Mouse (Mus musculus): ENCODE measurements around the gene Ankzf1. TPM values are rescaled to one million over a fixed set of nuclear protein-coding genes. Genes with fewer than 3 reads are reported as not detected.

Ankzf1 gene
- 22.1 and 23.0 TPM in 2 replicates for polyA plus RNA-seq (2014; fragmentation: Nextera tagmentation; extraction: Ambion mirVana)

DNA sequence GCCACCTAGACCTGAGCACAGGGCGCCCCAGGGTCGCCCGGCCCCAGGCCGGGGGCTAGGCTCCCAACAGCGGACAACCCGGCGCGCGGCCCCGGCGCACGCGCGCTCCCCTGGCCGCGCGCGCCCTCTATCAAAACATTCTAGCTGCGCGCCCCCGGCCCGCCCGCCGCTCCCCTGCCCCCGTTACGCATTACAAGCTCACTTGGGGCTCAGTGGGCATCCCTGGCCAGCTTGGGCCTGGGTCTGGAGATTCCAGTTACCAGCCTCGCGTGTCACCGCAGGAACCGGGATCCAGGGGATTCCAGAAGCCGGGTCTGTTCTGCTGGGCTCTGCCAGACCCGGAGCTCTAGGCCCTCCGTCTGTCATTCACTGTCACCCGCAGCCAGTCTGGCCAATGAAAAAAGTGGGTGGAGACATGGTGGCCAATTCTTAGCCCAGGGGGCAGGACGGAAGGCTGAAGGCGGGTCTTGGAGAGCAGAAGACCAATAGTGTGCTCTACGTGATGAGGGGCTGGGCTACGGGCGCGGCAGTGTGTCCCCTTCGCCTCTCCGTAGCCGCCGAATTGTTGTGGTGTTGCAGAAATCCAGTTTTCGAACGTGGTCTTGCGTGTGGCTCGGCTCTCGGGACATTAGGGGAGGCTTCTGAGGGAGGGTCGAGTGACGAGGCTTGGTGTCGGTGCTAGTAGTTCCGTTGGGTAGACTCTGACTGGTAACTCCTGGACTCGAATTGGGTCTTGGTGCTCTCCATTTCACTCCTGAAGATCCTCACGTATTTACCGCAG is at the start of gene Ankzf1, which contains the start of gene Atg9a:
Ankzf1 (plus strand) TSS at position 530 of the 781 bp plus-strand sequence.
Atg9a (minus strand) TSS at position 575 of the 781 bp plus-strand sequence.
- peak within 1 kb of the TSS; percentile 70 for H3K4me2 ChIP-seq (replicated peaks; ENCODE audit: low read depth, low read length)
- no peaks in the 10 kb centered on the region for H3K9me3 ChIP-seq (ENCODE audit: control insufficient read depth, low read depth, low read length)
- H3K36me3 ChIP-seq (ENCODE audit: control insufficient read depth, insufficient read depth, low read length), result peaks cover 19% of the 10 kb centered on the region; the same call in 1 of the 2 replicates
- H3K4me1 ChIP-seq (ENCODE audit: control insufficient read depth, insufficient read depth, low read length), result peaks cover 13% of the 10 kb centered on the region
- ATAC-seq (ENCODE audit: insufficient number of reproducible peaks, insufficient read depth, low FRiP score, low read depth), result peak; percentile 99
- H3K9ac ChIP-seq (replicated peaks; ENCODE audit: low read depth, low read length), result peak within 1 kb of the TSS; percentile 64
- no peaks in the 10 kb centered on the region for H3K27me3 ChIP-seq (ENCODE audit: control insufficient read depth, insufficient read depth, low read length)
- peak within 1 kb of the TSS; percentile 89 for H3K27ac ChIP-seq (ENCODE audit: low read length)
- WGBS, result under 1% methylated on average over 56 of the region's 56 CpGs
- H3K4me3 ChIP-seq (ENCODE audit: low read depth, low read length), result peak within 1 kb of the TSS; percentile 61

DNA sequence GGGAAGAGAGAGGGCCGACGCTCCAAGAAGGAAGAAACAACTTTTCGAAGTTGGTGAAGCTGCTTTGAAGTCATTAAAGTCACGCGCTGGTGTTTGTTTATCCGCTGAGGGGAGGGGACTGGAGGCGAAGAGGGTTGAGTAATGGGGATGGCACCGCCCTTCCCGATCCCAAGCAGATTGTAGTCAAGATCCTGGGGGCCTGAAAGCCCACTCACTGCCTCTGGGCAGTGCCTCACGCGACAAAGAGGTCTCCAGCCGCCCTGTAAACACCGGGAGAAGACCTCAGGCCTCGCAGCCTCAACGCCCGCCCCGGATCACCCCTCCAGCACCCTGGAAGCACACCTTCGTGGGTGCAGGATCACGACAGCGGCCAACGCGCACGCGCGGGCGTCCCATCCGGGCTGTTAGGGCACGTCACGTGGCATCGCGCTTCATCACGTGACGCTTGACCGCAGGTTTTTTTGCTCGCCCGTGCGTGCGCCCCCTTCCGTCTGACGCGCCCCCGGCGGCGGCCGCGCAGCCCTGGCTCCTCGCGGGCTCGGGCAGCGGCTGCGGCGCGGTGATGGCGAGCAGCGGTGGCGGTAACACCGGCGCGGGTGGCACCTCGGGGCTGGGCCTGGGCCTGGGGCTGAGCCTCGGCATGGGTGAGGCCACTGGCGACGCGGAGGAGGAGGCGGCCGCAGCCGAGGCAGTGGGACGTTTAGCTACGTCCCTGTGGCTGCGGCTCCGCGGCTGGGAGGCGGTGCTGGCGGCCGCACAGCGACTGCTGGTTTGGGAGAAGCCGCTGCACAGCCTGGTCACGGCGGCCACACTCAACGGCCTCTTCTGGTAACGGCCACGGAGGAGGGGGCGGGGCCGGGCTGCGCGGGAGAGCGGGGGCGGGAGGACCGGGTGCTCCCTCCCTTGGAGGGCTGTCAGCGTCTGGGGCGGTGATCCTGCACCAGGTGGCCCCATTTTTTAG is 49.4 kb upstream of the Ankzf1 start, which contains the start of the genes Cnppd1 and Retreg2:
Cnppd1 (minus strand) TSS at position 411 of the 961 bp plus-strand sequence.
Retreg2 (plus strand) TSS at position 478 of the 961 bp plus-strand sequence.
- Histone ChIP-seq H3K4me3 (ENCODE audit: low read depth, low read length) (peak within 1 kb of the TSS; percentile 61), H3K9ac (replicated peaks; ENCODE audit: low read depth, low read length) (peak within 1 kb of the TSS; percentile 67), H3K36me3 (ENCODE audit: control insufficient read depth, insufficient read depth, low read length) (peaks cover 50% of the 10 kb centered on the region), H3K9me3 (ENCODE audit: control insufficient read depth, low read depth, low read length) (no peaks in the 10 kb centered on the region), H3K27me3 (ENCODE audit: control insufficient read depth, insufficient read depth, low read length) (no peaks in the 10 kb centered on the region), H3K4me2 (replicated peaks; ENCODE audit: low read depth, low read length) (peak within 1 kb of the TSS; percentile 80), H3K27ac (ENCODE audit: low read length) (peak within 1 kb of the TSS; percentile 94), H3K4me1 (ENCODE audit: control insufficient read depth, insufficient read depth, low read length) (peaks cover 16% of the 10 kb centered on the region; the same call in 1 of the 2 replicates)
- under 1% methylated on average over 90 of the region's 91 CpGs for WGBS
- peak; percentile 86 for ATAC-seq (ENCODE audit: insufficient number of reproducible peaks, insufficient read depth, low FRiP score, low read depth)

DNA sequence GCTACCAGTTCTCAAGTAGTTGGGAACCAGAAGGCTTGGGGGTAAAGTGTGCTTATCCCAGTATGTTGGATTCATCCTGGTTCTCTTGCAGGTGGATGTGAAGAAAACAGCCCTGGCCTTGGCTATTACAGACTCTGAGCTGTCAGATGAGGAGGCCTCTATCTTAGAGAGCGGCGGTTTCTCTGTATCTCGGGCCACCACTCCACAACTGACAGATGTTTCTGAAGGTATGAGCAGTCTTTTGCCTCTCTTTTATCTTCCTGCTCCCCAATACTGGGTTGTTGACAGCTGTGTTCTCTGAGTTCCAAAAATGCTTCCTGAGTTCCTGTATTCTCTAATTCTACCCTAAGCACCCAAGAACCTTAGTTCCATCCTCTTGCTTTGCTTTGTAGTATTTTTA is 46.4 kb upstream of the Ankzf1 start:
- Histone ChIP-seq H3K9ac (replicated peaks; ENCODE audit: low read depth, low read length) (no peak overlapping the region), H3K9me3 (ENCODE audit: control insufficient read depth, low read depth, low read length) (no peaks in the 10 kb centered on the region), H3K27ac (ENCODE audit: low read length) (no peak overlapping the region), H3K4me3 (ENCODE audit: low read depth, low read length) (no peak overlapping the region), H3K27me3 (ENCODE audit: control insufficient read depth, insufficient read depth, low read length) (no peaks in the 10 kb centered on the region), H3K36me3 (ENCODE audit: control insufficient read depth, insufficient read depth, low read length) (peaks cover 37% of the 10 kb centered on the region), H3K4me2 (replicated peaks; ENCODE audit: low read depth, low read length) (no peak overlapping the region), H3K4me1 (ENCODE audit: control insufficient read depth, insufficient read depth, low read length) (peaks cover 14% of the 10 kb centered on the region; the same call in 1 of the 2 replicates)
- no peak for ATAC-seq (ENCODE audit: insufficient number of reproducible peaks, insufficient read depth, low FRiP score, low read depth)
- 94% methylated on average over 3 of the region's 3 CpGs for WGBS

DNA sequence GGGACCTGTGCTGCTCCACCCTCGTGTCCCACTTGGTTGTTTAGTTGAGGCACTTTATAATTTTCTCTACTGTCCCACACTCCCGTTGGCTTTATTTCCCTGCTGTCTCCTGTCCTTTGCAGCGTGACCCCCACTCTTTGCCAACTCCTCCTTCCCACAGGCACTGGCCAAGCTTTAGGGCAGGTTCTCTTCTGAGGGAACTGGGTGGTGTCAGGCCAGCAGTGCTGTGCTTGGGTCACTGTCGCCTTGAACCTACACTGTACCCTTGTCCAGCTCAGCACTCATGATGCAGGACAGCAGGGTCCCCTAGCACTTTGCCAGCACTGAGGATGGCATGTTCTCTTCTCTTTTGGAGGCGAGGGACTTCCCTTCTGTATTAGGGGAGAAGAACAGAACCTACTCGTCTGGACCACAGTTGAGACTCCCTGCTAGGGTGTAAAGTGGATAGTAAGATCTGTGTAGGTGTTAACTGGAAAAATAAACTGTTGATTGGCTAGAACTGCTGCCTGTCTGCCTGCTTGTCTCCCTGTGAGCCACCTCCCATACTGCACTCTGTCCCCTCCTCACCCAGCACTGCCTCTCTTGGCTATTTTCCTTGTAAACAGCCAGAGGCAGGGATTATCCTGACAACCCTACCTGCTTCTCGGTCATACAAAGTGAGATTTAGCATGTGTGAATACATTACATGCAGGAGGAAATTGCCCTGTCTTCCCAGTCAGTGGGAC is 44.4 kb upstream of the Ankzf1 start:
- ATAC-seq (ENCODE audit: insufficient number of reproducible peaks, insufficient read depth, low FRiP score, low read depth), result no peak
- Histone ChIP-seq H3K4me1 (ENCODE audit: control insufficient read depth, insufficient read depth, low read length) (peaks cover 10% of the 10 kb centered on the region; the same call in 1 of the 2 replicates), H3K9ac (replicated peaks; ENCODE audit: low read depth, low read length) (no peak overlapping the region), H3K27ac (ENCODE audit: low read length) (no peak overlapping the region), H3K9me3 (ENCODE audit: control insufficient read depth, low read depth, low read length) (no peaks in the 10 kb centered on the region), H3K27me3 (ENCODE audit: control insufficient read depth, insufficient read depth, low read length) (no peaks in the 10 kb centered on the region), H3K4me3 (ENCODE audit: low read depth, low read length) (no peak overlapping the region), H3K36me3 (ENCODE audit: control insufficient read depth, insufficient read depth, low read length) (peaks cover 37% of the 10 kb centered on the region), H3K4me2 (replicated peaks; ENCODE audit: low read depth, low read length) (no peak overlapping the region)
- WGBS, result 80% methylated on average over 7 of the region's 7 CpGs

DNA sequence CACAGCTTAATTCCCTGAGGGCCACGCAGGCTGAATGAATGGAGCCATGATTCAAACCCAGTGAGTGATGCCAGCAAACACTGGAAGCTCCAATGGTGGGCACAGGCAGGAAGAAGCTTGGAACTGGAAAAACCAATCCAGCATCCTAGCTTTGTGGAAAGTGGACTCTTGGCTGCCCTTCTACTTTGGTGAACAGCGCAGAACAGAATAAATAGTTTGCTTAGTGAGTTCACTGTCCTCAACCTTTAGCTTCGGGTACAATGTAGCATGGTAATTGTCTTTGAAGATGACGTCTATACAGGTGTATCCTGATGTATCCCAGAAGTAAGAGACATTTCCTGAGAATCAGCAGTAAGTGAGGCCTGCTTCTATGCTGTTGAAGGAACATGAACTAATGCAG is 43.2 kb upstream of the Ankzf1 start:
- H3K9me3 ChIP-seq (ENCODE audit: control insufficient read depth, low read depth, low read length), result no peaks in the 10 kb centered on the region
- no peak overlapping the region for H3K4me2 ChIP-seq (replicated peaks; ENCODE audit: low read depth, low read length)
- H3K4me3 ChIP-seq (ENCODE audit: low read depth, low read length), result no peak overlapping the region
- peaks cover 5% of the 10 kb centered on the region; the same call in 1 of the 2 replicates for H3K4me1 ChIP-seq (ENCODE audit: control insufficient read depth, insufficient read depth, low read length)
- no peak overlapping the region for H3K27ac ChIP-seq (ENCODE audit: low read length)
- no peak for ATAC-seq (ENCODE audit: insufficient number of reproducible peaks, insufficient read depth, low FRiP score, low read depth)
- no peaks in the 10 kb centered on the region for H3K27me3 ChIP-seq (ENCODE audit: control insufficient read depth, insufficient read depth, low read length)
- H3K9ac ChIP-seq (replicated peaks; ENCODE audit: low read depth, low read length), result no peak overlapping the region
- 88% methylated on average over 4 of the region's 4 CpGs for WGBS
- H3K36me3 ChIP-seq (ENCODE audit: control insufficient read depth, insufficient read depth, low read length), result peaks cover 37% of the 10 kb centered on the region

DNA sequence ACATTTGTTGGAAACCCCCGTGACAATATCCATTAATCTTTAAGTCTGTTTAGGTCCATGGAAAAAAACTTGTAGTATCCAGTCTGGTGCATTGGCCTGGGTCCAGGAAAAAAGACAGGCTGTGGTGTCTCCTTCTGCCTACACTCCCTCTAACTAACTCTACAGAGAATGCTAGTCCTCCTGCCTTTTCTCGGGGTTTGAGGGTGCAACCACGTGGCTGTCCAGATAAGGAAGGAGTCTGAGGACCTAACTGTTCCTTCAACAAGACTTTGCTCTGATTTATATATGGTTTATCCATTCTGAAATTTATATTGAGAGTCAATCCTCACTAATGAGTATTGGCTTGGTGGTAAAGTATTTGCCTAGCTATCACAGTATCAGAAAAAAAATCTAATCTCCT is 36.1 kb upstream of the Ankzf1 start:
- no peak overlapping the region for H3K4me3 ChIP-seq (ENCODE audit: low read depth, low read length)
- ATAC-seq (ENCODE audit: insufficient number of reproducible peaks, insufficient read depth, low FRiP score, low read depth), result no peak
- H3K4me1 ChIP-seq (ENCODE audit: control insufficient read depth, insufficient read depth, low read length), result no peaks in the 10 kb centered on the region
- no peaks in the 10 kb centered on the region for H3K9me3 ChIP-seq (ENCODE audit: control insufficient read depth, low read depth, low read length)
- no peaks in the 10 kb centered on the region for H3K36me3 ChIP-seq (ENCODE audit: control insufficient read depth, insufficient read depth, low read length)
- WGBS, result 38% methylated on average over 3 of the region's 3 CpGs
- H3K27me3 ChIP-seq (ENCODE audit: control insufficient read depth, insufficient read depth, low read length), result no peaks in the 10 kb centered on the region
- no peak overlapping the region for H3K9ac ChIP-seq (replicated peaks; ENCODE audit: low read depth, low read length)
- H3K4me2 ChIP-seq (replicated peaks; ENCODE audit: low read depth, low read length), result no peak overlapping the region
- no peak overlapping the region for H3K27ac ChIP-seq (ENCODE audit: low read length)

DNA sequence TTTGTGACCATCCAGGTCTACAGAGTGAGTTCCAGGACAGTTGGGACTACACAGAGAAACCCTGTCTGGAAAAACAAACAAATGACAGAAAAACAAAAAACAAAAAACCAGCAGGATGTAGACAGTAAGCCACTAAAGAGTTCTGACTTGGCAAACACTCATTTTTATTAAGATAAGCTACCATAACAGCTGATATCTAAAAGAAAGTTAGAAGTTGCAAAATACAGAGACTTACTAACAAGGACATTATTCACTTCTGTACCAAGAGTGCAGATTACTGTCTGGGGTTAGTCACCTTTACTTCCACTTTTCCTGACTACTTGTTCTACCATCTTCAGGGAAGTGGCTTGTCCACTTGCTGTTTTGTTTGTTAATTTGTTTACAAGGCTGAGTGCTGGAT is 33.0 kb upstream of the Ankzf1 start:
- no peaks in the 10 kb centered on the region for H3K27me3 ChIP-seq (ENCODE audit: control insufficient read depth, insufficient read depth, low read length)
- no peak for ATAC-seq (ENCODE audit: insufficient number of reproducible peaks, insufficient read depth, low FRiP score, low read depth)
- H3K4me1 ChIP-seq (ENCODE audit: control insufficient read depth, insufficient read depth, low read length), result no peaks in the 10 kb centered on the region

More for the DNA sequence above, 33.0 kb upstream of the Ankzf1 start:
- Histone ChIP-seq H3K27ac (ENCODE audit: low read length) (no peak overlapping the region), H3K9ac (replicated peaks; ENCODE audit: low read depth, low read length) (no peak overlapping the region), H3K9me3 (ENCODE audit: control insufficient read depth, low read depth, low read length) (no peaks in the 10 kb centered on the region), H3K4me3 (ENCODE audit: low read depth, low read length) (no peak overlapping the region), H3K36me3 (ENCODE audit: control insufficient read depth, insufficient read depth, low read length) (no peaks in the 10 kb centered on the region), H3K4me2 (replicated peaks; ENCODE audit: low read depth, low read length) (no peak overlapping the region)
